Mouse (Mus musculus) bone marrow, adult 2 months (tissue): ENCODE results near the gene Nosip.

ENCODE experiments used
- CTCF ChIP-seq: fragments of 200-500 bp; IDR thresholded peaks from 2 replicates; pipeline ENCODE4 v1.5.1; 2011; ENCODE audit warnings: low read length, control low read depth; ENCODE audit not compliant: control insufficient read depth, insufficient read depth
- POLR2A ChIP-seq: fragments of 200-500 bp; IDR thresholded peaks from 2 replicates; pipeline ENCODE4 v1.6.1; 2011; ENCODE audit warnings: low read depth, mild to moderate bottlenecking, control low read depth, low read length, borderline replicate concordance; ENCODE audit not compliant: control insufficient read depth

DNA sequence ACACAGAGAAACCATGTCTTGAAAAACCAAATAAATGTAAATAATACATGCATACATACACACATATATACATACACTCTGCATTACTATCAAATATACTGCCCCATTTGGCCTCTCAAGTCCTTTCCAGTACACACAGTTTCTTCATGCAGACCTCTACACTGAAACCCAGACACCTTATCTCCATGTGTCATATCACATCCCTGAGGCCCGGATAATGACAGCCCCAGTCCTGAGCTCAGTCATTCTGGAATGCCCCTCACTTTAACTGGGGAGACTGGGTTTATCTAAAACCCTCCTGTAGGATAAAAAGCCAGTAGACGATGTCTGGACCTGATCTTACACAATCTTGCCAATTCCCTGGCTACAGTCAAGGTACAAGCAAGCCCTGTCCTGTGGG lies 51.2 kb downstream of the Nosip start:
- TF ChIP-seq CTCF: no peak
- TF ChIP-seq POLR2A: no peak
